Mouse (Mus musculus) lung, embryonic 15.5 days (tissue): Measurements from ENCODE around the gene Prps2. TPM values are rescaled to one million over a fixed set of nuclear protein-coding genes. Genes with fewer than 3 reads are reported as not detected.
"Not testable (repeated sequence)": the region's sequence is repeated elsewhere in the genome, so short reads cannot be mapped to it uniquely, and the experiment has no call there.

Experiments used
- ATAC-seq: fragments of 200-750 bp; cut with Nextera tagmentation; 2 replicates; pipeline ENCODE4 v1.8.0; 2017; ENCODE audit warnings: moderate number of reproducible peaks, borderline replicate concordance; ENCODE audit not compliant: low FRiP score, low TSS enrichment; ENCODE audit errors: extremely low read depth
- H3K27ac ChIP-seq: fragments of 300-500 bp; sonication (generic); 2 replicates; pipeline ENCODE4 v1.5.1; 2015; ENCODE audit warnings: moderate library complexity, mild to moderate bottlenecking, inconsistent platforms
- H3K27me3 ChIP-seq: fragments of 300-500 bp; sonication (generic); 2 replicates; pipeline ENCODE4 v1.6.1; 2015; ENCODE audit warnings: inconsistent platforms
- H3K36me3 ChIP-seq: fragments of 300-500 bp; sonication (generic); 2 replicates; pipeline ENCODE4 v1.6.1; 2015; ENCODE audit warnings: inconsistent platforms
- H3K4me1 ChIP-seq: fragments of 300-500 bp; sonication (generic); 2 replicates; pipeline ENCODE4 v1.6.1; 2015; ENCODE audit warnings: inconsistent platforms
- H3K4me2 ChIP-seq: fragments of 300-500 bp; sonication (generic); 2 replicates; pipeline ENCODE4 v1.6.1; 2015; ENCODE audit warnings: inconsistent platforms, mild to moderate bottlenecking, moderate library complexity
- H3K4me3 ChIP-seq: fragments of 300-500 bp; sonication (generic); 2 replicates; pipeline ENCODE4 v1.5.1; 2015; ENCODE audit warnings: mild to moderate bottlenecking, inconsistent platforms
- H3K9ac ChIP-seq: fragments of 300-500 bp; sonication (generic); 2 replicates; pipeline ENCODE4 v1.6.1; 2015; ENCODE audit warnings: inconsistent platforms
- H3K9me3 ChIP-seq: fragments of 300-500 bp; sonication (generic); 2 replicates; pipeline ENCODE4 v1.6.1; 2016; ENCODE audit warnings: inconsistent platforms
- WGBS: fragments of 180-500 bp; shearing (Covaris S2); methylation state at CpG from one replicate; pipeline ENCODE4 v1.1.7; 2015; 5-methylcytosine and 5-hydroxymethylcytosine counted together
- polyA plus RNA-seq: library from polyadenylated mRNA; unstranded; fragments of >200 nt; fragmentation: Nextera tagmentation; extraction: Ambion mirVana; gene quantifications from 2 replicates; pipeline ENCODE4 v1.2.1, GENCODE M21; 2015

Gene Prps2
- polyA plus RNA-seq, result 28.7 and 30.1 TPM in 2 replicates

- H3K27me3 ChIP-seq, result no peaks in the 10 kb centered on the region; the same call in 1 of the 2 replicates
- H3K9me3 ChIP-seq, result no peaks in the 10 kb centered on the region
- H3K36me3 ChIP-seq, result no peaks in the 10 kb centered on the region
- peak within 1 kb of the TSS; percentile 55 for H3K4me3 ChIP-seq
- peak; percentile 88 for ATAC-seq
- H3K4me2 ChIP-seq, result peak within 1 kb of the TSS; percentile 77
- H3K9ac ChIP-seq, result peak within 1 kb of the TSS; percentile 57
- peak within 1 kb of the TSS; percentile 80 for H3K27ac ChIP-seq
- 14% methylated on average over 43 of the region's 47 CpGs for WGBS
- H3K4me1 ChIP-seq, result no peaks in the 10 kb centered on the region
These were observed at the start of gene Prps2 for GRCm38 (mm10) chrX:167382047-167382853. Gene Prps2, minus strand, starts transcription at chrX:167382749.

- H3K27ac ChIP-seq, result no peak overlapping the region
- ATAC-seq, result no peak
- 20% methylated on average over 1 of the region's 1 CpGs for WGBS
- H3K4me3 ChIP-seq, result no peak overlapping the region
- no peak overlapping the region for H3K4me2 ChIP-seq
- no peaks in the 10 kb centered on the region for H3K9me3 ChIP-seq
- no peaks in the 10 kb centered on the region for H3K36me3 ChIP-seq
- H3K27me3 ChIP-seq, result no peaks in the 10 kb centered on the region
- no peak overlapping the region for H3K9ac ChIP-seq
- no peaks in the 10 kb centered on the region for H3K4me1 ChIP-seq
These were observed 35.1 kb upstream of the Prps2 start for GRCm38 (mm10) chrX:167417654-167418053.

GRCm38 (mm10) chrX:167394940-167395339 is 12.4 kb upstream of the Prps2 start:
- no peak for ATAC-seq
- Histone ChIP-seq H3K4me1 (no peaks in the 10 kb centered on the region), H3K9ac (no peak overlapping the region), H3K36me3 (no peaks in the 10 kb centered on the region), H3K4me2 (no peak overlapping the region), H3K9me3 (no peaks in the 10 kb centered on the region), H3K27ac (no peak overlapping the region), H3K27me3 (0 out of 2 replicates have a peak, but pooled peaks cover 3% of the 10 kb centered on the region), H3K4me3 (no peak overlapping the region)
- WGBS, result 32% methylated on average over 3 of the region's 3 CpGs

GRCm38 (mm10) chrX:167386647-167387046 is 4.1 kb upstream of the Prps2 start:
- WGBS, result 31% methylated on average over 1 of the region's 1 CpGs
- Histone ChIP-seq H3K9ac (no peak overlapping the region), H3K27me3 (no peaks in the 10 kb centered on the region; the same call in 1 of the 2 replicates), H3K4me1 (no peaks in the 10 kb centered on the region), H3K27ac (no peak overlapping the region), H3K4me3 (no peak overlapping the region), H3K36me3 (no peaks in the 10 kb centered on the region), H3K9me3 (no peaks in the 10 kb centered on the region), H3K4me2 (no peak overlapping the region)
- ATAC-seq, result no peak

- Histone ChIP-seq H3K36me3 (no peaks in the 10 kb centered on the region), H3K27me3 (no peaks in the 10 kb centered on the region; the same call in 1 of the 2 replicates), H3K9ac (peak overlapping the region; percentile 57), H3K4me1 (no peaks in the 10 kb centered on the region), H3K4me3 (peak overlapping the region; percentile 55), H3K27ac (peak overlapping the region; percentile 80), H3K4me2 (peak overlapping the region; percentile 77), H3K9me3 (no peaks in the 10 kb centered on the region)
- WGBS, result 35% methylated on average over 7 of the region's 7 CpGs
- 0 out of 2 replicates have a peak, but pooled peaks have one; percentile 43 for ATAC-seq
These were observed 271 bp upstream of the Prps2 start for GRCm38 (mm10) chrX:167382854-167383186.

- H3K4me2 ChIP-seq, result peak overlapping the region; percentile 77
- H3K27ac ChIP-seq, result peak overlapping the region; percentile 80
- H3K27me3 ChIP-seq, result no peaks in the 10 kb centered on the region; the same call in 1 of the 2 replicates
- no peaks in the 10 kb centered on the region for H3K9me3 ChIP-seq
- H3K4me1 ChIP-seq, result no peaks in the 10 kb centered on the region
- no peaks in the 10 kb centered on the region for H3K36me3 ChIP-seq
- H3K4me3 ChIP-seq, result peak overlapping the region; percentile 55
- ATAC-seq, result no peak
- WGBS, result 13% methylated on average over 18 of the region's 18 CpGs
- H3K9ac ChIP-seq, result peak overlapping the region; percentile 57
These were observed 934 bp downstream of the Prps2 start for GRCm38 (mm10) chrX:167381583-167382046.

- Histone ChIP-seq H3K27me3 (no peaks in the 10 kb centered on the region; the same call in 1 of the 2 replicates), H3K9me3 (no peaks in the 10 kb centered on the region), H3K9ac (no peak overlapping the region), H3K4me2 (no peak overlapping the region), H3K27ac (no peak overlapping the region), H3K4me1 (no peaks in the 10 kb centered on the region), H3K4me3 (no peak overlapping the region), H3K36me3 (no peaks in the 10 kb centered on the region)
- WGBS, result 56% methylated on average over 4 of the region's 4 CpGs
- no peak for ATAC-seq
These were observed 2.5 kb downstream of the Prps2 start for GRCm38 (mm10) chrX:167380073-167380472.

- H3K27ac ChIP-seq, H3K4me2 ChIP-seq, H3K4me3 ChIP-seq, H3K9me3 ChIP-seq, H3K36me3 ChIP-seq, H3K4me1 ChIP-seq, H3K9ac ChIP-seq, ATAC-seq, H3K27me3 ChIP-seq: not testable (repeated sequence)
- WGBS, result 86% methylated on average over 3 of the region's 3 CpGs
These were observed 21.3 kb downstream of the Prps2 start for GRCm38 (mm10) chrX:167361231-167361630.

GRCm38 (mm10) chrX:167359704-167360103 is 22.8 kb downstream of the Prps2 start:
- H3K27ac ChIP-seq, result no peak overlapping the region
- 84% methylated on average over 7 of the region's 7 CpGs for WGBS
- no peaks in the 10 kb centered on the region for H3K36me3 ChIP-seq
- H3K9ac ChIP-seq, result no peak overlapping the region
- no peaks in the 10 kb centered on the region for H3K27me3 ChIP-seq
- no peak overlapping the region for H3K4me2 ChIP-seq
- no peak overlapping the region for H3K4me3 ChIP-seq
- no peak for ATAC-seq
- no peaks in the 10 kb centered on the region for H3K9me3 ChIP-seq
- no peaks in the 10 kb centered on the region for H3K4me1 ChIP-seq

GRCm38 (mm10) chrX:167357415-167357814 is 25.1 kb downstream of the Prps2 start:
- WGBS, result 50% methylated on average over 2 of the region's 2 CpGs
- no peak for ATAC-seq
- no peak overlapping the region for H3K4me3 ChIP-seq

GRCm38 (mm10) chrX:167355965-167356364 is 26.6 kb downstream of the Prps2 start:
- Histone ChIP-seq H3K36me3 (no peaks in the 10 kb centered on the region), H3K9ac (no peak overlapping the region), H3K4me3 (no peak overlapping the region), H3K27ac (no peak overlapping the region), H3K27me3 (no peaks in the 10 kb centered on the region; the same call in 1 of the 2 replicates), H3K4me2 (no peak overlapping the region), H3K4me1 (no peaks in the 10 kb centered on the region), H3K9me3 (no peaks in the 10 kb centered on the region)
- no peak for ATAC-seq
- WGBS, result 91% methylated on average over 3 of the region's 3 CpGs

More at GRCm38 (mm10) chrX:167357415-167357814, 25.1 kb downstream of the Prps2 start:
- Histone ChIP-seq H3K4me2 (no peak overlapping the region), H3K4me1 (no peaks in the 10 kb centered on the region), H3K9me3 (no peaks in the 10 kb centered on the region), H3K27me3 (no peaks in the 10 kb centered on the region; the same call in 1 of the 2 replicates), H3K9ac (no peak overlapping the region), H3K36me3 (no peaks in the 10 kb centered on the region), H3K27ac (no peak overlapping the region)

- 91% methylated on average over 2 of the region's 2 CpGs for WGBS
- Histone ChIP-seq H3K9ac (no peak overlapping the region), H3K4me1 (no peaks in the 10 kb centered on the region), H3K9me3 (no peaks in the 10 kb centered on the region), H3K36me3 (no peaks in the 10 kb centered on the region), H3K4me2 (no peak overlapping the region), H3K4me3 (no peak overlapping the region), H3K27me3 (no peaks in the 10 kb centered on the region; the same call in 1 of the 2 replicates), H3K27ac (no peak overlapping the region)
- ATAC-seq, result no peak
These were observed 28.9 kb downstream of the Prps2 start for GRCm38 (mm10) chrX:167353617-167354016.
